Mouse (Mus musculus) erythroblast, embryonic 14.5 days (primary cell): ENCODE data around the gene Sema5b. TPM values are rescaled to one million over a fixed set of nuclear protein-coding genes. Genes with fewer than 3 reads are reported as not detected.

Source experiments
- H3K27me3 ChIP-seq: 2 replicates; pipeline ENCODE4 v1.6.1; 2012; ENCODE audit warnings: inconsistent platforms; ENCODE audit not compliant: control insufficient read depth
- H3K36me3 ChIP-seq: 2 replicates; pipeline ENCODE4 v1.6.1; 2012; ENCODE audit warnings: mild to moderate bottlenecking, inconsistent platforms; ENCODE audit not compliant: control insufficient read depth
- H3K4me1 ChIP-seq: 2 replicates; pipeline ENCODE4 v1.6.1; 2012; ENCODE audit warnings: inconsistent platforms; ENCODE audit not compliant: control insufficient read depth
- H3K4me3 ChIP-seq: replicated peaks from 2 replicates; pipeline ENCODE3; 2012; ENCODE audit warnings: moderate library complexity, mild to moderate bottlenecking, inconsistent platforms
- H3K9me3 ChIP-seq: 2 replicates; pipeline ENCODE4 v1.6.1; 2012; ENCODE audit warnings: low read length, inconsistent platforms, mixed read lengths; ENCODE audit not compliant: control insufficient read depth
- GATA1 ChIP-seq: IDR thresholded peaks from 2 replicates; pipeline ENCODE4 v1.6.1; 2012; ENCODE audit warnings: low read length, inconsistent platforms, mixed read lengths
- TAL1 ChIP-seq: IDR thresholded peaks from 3 replicates; pipeline ENCODE4 v1.6.1; 2012; ENCODE audit warnings: low read length, inconsistent platforms, mixed read lengths
- polyA plus RNA-seq: library from polyadenylated mRNA; stranded (reverse); fragments of >175 nt; gene quantifications from 2 replicates; pipeline ENCODE4 v1.2.3, GENCODE M21; 2012

Sema5b gene
- polyA plus RNA-seq, 1 experiment, result 0.02 TPM

DNA sequence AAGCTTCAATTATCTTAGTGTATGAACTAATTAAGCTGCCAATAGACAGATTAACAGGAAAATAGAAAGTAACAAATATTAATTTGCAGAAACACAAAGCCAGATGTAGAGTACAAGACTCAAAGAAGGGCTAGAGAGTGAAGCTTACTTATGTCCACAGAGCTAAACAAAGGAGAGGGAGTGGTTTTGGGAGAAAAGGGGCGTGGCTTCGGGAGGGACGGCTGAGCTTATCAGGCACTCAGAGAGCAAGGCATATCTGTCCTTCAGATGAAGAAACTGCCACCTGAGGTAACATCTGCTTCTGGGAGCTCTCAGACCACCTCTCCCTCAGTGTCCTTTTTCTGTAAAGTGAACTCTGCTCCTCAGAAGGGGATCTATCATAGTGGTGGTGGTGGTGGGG is 137.5 kb downstream of the Sema5b start:
- Histone ChIP-seq H3K4me3 (no peak overlapping the region), H3K27me3 (peaks cover 2% of the 10 kb centered on the region), H3K9me3 (no peaks in the 10 kb centered on the region), H3K36me3 (no peaks in the 10 kb centered on the region), H3K4me1 (peaks cover 13% of the 10 kb centered on the region)
- no peak for TF ChIP-seq GATA1
- TF ChIP-seq TAL1, result no peak

- Histone ChIP-seq H3K4me3 (no peak overlapping the region), H3K9me3 (no peaks in the 10 kb centered on the region), H3K36me3 (no peaks in the 10 kb centered on the region), H3K27me3 (peaks cover 2% of the 10 kb centered on the region), H3K4me1 (peaks cover 13% of the 10 kb centered on the region)
- TF ChIP-seq TAL1, result no peak
- no peak for TF ChIP-seq GATA1
Measured at GRCm38 (mm10) chr16:35681327-35682108, 140.6 kb downstream of the Sema5b start.

DNA sequence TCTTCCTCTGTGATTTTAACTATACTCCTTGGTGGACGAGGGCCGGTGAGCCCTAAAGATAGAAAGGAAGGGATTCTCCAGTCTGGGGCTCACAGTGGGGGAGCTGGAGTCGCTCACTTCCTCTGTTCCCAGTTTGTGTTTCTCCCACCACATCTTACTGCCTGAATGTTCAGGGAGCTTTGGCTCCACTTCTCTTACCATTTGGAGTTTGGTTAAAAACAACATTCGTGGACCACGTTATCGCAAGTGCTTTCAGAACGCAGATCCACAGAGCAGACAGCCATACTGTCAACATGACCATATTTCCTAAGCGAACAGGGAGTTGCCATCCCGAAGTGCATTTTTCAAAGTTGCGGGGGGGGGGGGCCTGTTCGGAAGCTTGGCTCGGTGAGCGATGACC is 144.1 kb downstream of the Sema5b start:
- no peak overlapping the region for H3K4me3 ChIP-seq
- H3K27me3 ChIP-seq, result peaks cover 2% of the 10 kb centered on the region
- TF ChIP-seq TAL1, result no peak
- TF ChIP-seq GATA1, result no peak
- H3K36me3 ChIP-seq, result no peaks in the 10 kb centered on the region
- H3K4me1 ChIP-seq, result no peaks in the 10 kb centered on the region
- no peaks in the 10 kb centered on the region for H3K9me3 ChIP-seq

DNA sequence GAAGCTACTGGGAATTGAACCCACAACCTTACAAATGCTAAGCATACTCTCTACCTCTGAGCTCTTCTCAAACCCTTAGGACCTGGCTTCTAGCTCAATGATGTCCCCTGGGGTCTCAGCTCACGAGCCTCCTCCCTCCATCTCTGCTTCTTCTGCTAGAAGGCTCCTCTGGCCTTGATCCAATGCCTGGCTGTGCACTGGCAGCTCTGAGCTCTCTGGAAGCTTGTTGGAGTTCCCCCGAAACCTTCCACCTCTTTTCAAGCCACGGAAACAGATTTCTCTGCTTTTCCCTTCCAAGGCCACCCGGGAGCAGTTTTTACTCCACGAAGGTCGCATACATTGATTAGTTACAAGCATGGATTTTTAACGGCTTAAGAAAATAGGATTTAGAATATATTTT is 145.5 kb downstream of the Sema5b start:
- H3K4me3 ChIP-seq, result no peak overlapping the region
- H3K9me3 ChIP-seq, result no peaks in the 10 kb centered on the region
- no peaks in the 10 kb centered on the region for H3K36me3 ChIP-seq
- TF ChIP-seq GATA1 (no peak), TAL1 (no peak)
- H3K27me3 ChIP-seq, result no peaks in the 10 kb centered on the region; the same call in 1 of the 2 replicates
- no peaks in the 10 kb centered on the region for H3K4me1 ChIP-seq

GRCm38 (mm10) chr16:35691606-35692005 is 150.7 kb downstream of the Sema5b start:
- Histone ChIP-seq H3K27me3 (no peaks in the 10 kb centered on the region), H3K9me3 (no peaks in the 10 kb centered on the region), H3K36me3 (peaks cover 21% of the 10 kb centered on the region), H3K4me3 (no peak overlapping the region), H3K4me1 (no peaks in the 10 kb centered on the region)
- no peak for TF ChIP-seq GATA1
- no peak for TF ChIP-seq TAL1

DNA sequence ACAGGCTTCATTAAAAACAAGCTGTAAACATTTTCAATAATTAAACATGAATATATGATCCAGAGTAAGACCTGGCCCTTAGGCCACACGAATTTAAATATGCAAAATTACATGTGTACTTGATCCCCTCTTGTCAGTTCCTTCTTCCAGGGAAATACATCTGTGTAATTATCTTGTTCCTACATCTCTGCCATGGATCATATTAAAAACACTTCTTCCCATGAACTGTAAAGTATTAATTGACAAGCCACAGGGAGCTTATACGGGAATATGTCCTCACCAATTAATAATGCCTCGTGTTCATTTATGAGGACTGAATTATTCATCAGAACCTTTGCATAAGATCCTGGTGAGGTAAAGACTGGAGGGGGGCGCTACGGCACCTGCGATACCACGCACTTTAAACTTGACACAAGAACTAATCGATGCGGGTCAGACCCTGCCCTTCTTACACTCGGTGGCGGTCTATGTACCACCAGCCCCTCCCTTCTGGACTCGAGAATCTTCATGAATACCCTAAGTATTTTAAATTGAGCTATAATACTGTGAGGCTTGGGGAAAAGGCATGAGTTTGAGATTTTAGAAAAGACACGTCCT is 153.4 kb downstream of the Sema5b start:
- H3K27me3 ChIP-seq, result no peaks in the 10 kb centered on the region
- H3K4me1 ChIP-seq, result no peaks in the 10 kb centered on the region
- H3K4me3 ChIP-seq, result no peak overlapping the region
- peaks cover 38% of the 10 kb centered on the region for H3K36me3 ChIP-seq
- no peaks in the 10 kb centered on the region for H3K9me3 ChIP-seq
- TF ChIP-seq TAL1, result no peak
- no peak for TF ChIP-seq GATA1

DNA sequence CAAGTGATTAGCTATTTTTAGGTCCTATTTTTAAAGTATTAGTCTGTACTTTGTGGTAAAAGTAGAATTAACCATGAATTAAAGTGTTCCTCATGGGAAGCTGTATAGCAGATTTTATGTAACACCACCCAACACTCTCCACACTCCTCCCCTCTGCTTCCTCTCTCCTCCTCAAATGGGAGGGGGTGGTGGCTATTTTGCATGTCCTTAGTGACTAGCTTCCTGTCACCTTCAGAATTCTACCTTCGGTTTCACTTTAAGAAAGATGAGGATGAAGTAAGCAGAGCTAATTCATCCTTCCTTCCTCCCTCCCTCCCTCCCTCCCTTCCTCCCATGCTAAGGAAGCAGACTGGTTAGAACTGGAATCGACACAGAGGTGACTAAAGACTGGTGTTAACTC is 155.2 kb downstream of the Sema5b start:
- TF ChIP-seq TAL1 (no peak), GATA1 (no peak)
- H3K36me3 ChIP-seq, result peaks cover 38% of the 10 kb centered on the region
- H3K27me3 ChIP-seq, result no peaks in the 10 kb centered on the region
- no peaks in the 10 kb centered on the region for H3K4me1 ChIP-seq
- no peaks in the 10 kb centered on the region for H3K9me3 ChIP-seq
- no peak overlapping the region for H3K4me3 ChIP-seq

- Histone ChIP-seq H3K36me3 (peaks cover 47% of the 10 kb centered on the region), H3K4me1 (no peaks in the 10 kb centered on the region), H3K4me3 (no peak overlapping the region), H3K9me3 (no peaks in the 10 kb centered on the region), H3K27me3 (no peaks in the 10 kb centered on the region)
- TF ChIP-seq TAL1 (no peak), GATA1 (no peak)
Measured at GRCm38 (mm10) chr16:35701823-35702222, 160.9 kb downstream of the Sema5b start.

DNA sequence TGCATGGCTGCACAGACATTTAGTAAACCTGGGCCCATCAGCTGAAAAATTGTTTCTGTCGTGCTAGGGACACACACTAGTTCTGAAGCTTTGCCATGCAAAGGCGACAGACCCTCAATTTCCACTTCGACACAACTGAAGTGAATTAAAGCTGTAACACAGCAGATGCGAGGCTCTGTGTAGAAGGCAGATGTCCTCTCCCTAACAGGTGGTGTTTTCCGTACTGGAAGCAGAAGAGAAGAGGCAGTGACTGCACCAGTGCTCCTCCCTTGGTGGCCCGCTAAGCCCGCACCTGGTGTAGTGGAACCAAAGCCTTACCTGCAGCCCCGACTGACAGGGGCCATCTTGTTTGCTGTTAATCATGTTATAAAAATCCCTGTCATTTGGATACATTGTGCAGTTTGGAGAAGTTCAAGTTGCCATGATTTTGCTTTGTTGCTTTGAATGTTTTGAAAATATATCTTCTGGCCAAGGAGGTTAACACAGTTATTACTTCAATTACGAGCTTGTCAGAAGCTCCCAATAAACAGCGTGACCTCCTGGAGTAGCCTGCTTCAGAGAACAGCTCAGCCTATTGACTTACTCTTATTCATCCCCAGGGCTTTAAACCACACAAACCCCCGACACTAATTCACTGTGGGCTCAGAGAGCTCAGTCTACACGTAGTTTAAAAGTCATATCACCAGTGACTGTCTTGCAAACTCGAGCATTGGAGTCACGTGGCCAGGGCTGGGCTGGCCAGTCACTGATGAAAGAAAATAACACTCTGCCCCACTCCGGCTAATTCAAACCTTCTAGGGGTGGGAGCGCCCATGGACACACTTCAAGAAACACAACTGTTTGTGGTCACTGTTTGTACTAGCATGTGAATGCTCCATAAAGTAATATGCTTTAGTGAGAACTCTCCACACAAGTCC is 163.1 kb downstream of the Sema5b start:
- Histone ChIP-seq H3K36me3 (peaks cover 34% of the 10 kb centered on the region), H3K4me3 (no peak overlapping the region), H3K9me3 (no peaks in the 10 kb centered on the region)

More for the DNA sequence above, 163.1 kb downstream of the Sema5b start:
- H3K4me1 ChIP-seq, result no peaks in the 10 kb centered on the region
- TF ChIP-seq GATA1 (no peak), TAL1 (no peak)
- H3K27me3 ChIP-seq, result no peaks in the 10 kb centered on the region
